ENCODE assay signal across 8 mouse cellular contexts in genomic region chr6:114914041-114914716, GRCm38 (mm10). TPM values are rescaled to one million over a fixed set of nuclear protein-coding genes. Genes with fewer than 3 reads are reported as not detected.
DNase-seq lines count a peak whose midpoint lies in the region; ATAC-seq and TF ChIP-seq lines count a peak whose summit lies in the region.

No protein-coding gene starts in this region.

- H3K4me2 ChIP-seq in lung, embryonic 14.5 days = peak overlapping the region; percentile 91
- H3K4me2 ChIP-seq in limb, embryonic 14.5 days (replicated peaks; ENCODE audit: low read depth, low read length, severe bottlenecking) = peak overlapping the region; percentile 13; the same call in 1 of the 2 replicates

- H3K27me3 ChIP-seq in lung, embryonic 14.5 days (ENCODE audit: insufficient read depth, low read length) = no peaks in the 10 kb centered on the region
- H3K27me3 ChIP-seq in limb, embryonic 14.5 days (ENCODE audit: control insufficient read depth, insufficient read depth, low read length) = no peaks in the 10 kb centered on the region

- H3K4me3 ChIP-seq in lung, embryonic 14.5 days (ENCODE audit: low read depth, low read length) = 0 out of 2 replicates have a peak overlapping the region, but pooled peaks have one; percentile 0
- H3K4me3 ChIP-seq in limb, embryonic 14.5 days (replicated peaks; ENCODE audit: low read length) = no peak overlapping the region

- 49% methylated on average over 10 of the region's 10 CpGs for WGBS in lung, embryonic 14.5 days
- WGBS in limb, embryonic 14.5 days = 35% methylated on average over 10 of the region's 10 CpGs

- DNase-seq in embryo, embryonic 11 days = peak; percentile 54
- DNase-seq in embryo, embryonic 9.5 days (ENCODE audit: extremely low spot score) = no peak
- DNase-seq in lung, embryonic 14.5 days = no peak
- no peak for DNase-seq in lung, postnatal 10 days
- no peak for DNase-seq in limb, embryonic 14.5 days (ENCODE audit: low spot score)
- peak; percentile 64 for DNase-seq in retina, postnatal 1 day
- DNase-seq in right cerebral cortex, postnatal 36 days (ENCODE audit: low spot score in 2 of 2) = no peak
- no peak for DNase-seq in left cerebral cortex, postnatal 14 days (ENCODE audit: low spot score in 2 of 2)

- H3K4me1 ChIP-seq in lung, embryonic 14.5 days (ENCODE audit: insufficient read depth) = peaks cover 47% of the 10 kb centered on the region
- H3K4me1 ChIP-seq in limb, embryonic 14.5 days (ENCODE audit: control insufficient read depth, insufficient read depth, low read length) = peaks cover 78% of the 10 kb centered on the region

- no peak for TF ChIP-seq POLR2A in limb, embryonic 14.5 days (IDR thresholded peaks at IDR 0.05; ENCODE audit: borderline replicate concordance, extremely low read depth, insufficient read depth, insufficient read length)

- no peak for TF ChIP-seq CTCF in lung, embryonic 14.5 days (IDR thresholded peaks at IDR 0.05; ENCODE audit: low read depth)

- no peak overlapping the region for H3K9ac ChIP-seq in lung, embryonic 14.5 days
- no peak overlapping the region for H3K9ac ChIP-seq in limb, embryonic 14.5 days (ENCODE audit: low read depth, low read length, severe bottlenecking)

- H3K36me3 ChIP-seq in lung, embryonic 14.5 days (ENCODE audit: insufficient read depth) = peaks cover 16% of the 10 kb centered on the region
- H3K36me3 ChIP-seq in limb, embryonic 14.5 days (ENCODE audit: control insufficient read depth, insufficient read depth, low read length) = peaks cover 4% of the 10 kb centered on the region

- H3K9me3 ChIP-seq in lung, embryonic 14.5 days (ENCODE audit: low read depth, low read length) = no peaks in the 10 kb centered on the region
- H3K9me3 ChIP-seq in limb, embryonic 14.5 days (ENCODE audit: control insufficient read depth, low read length) = no peaks in the 10 kb centered on the region

- H3K27ac ChIP-seq in lung, embryonic 14.5 days (ENCODE audit: low read depth) = peak overlapping the region; percentile 42; the same call in 1 of the 2 replicates
- H3K27ac ChIP-seq in limb, embryonic 14.5 days (replicated peaks; ENCODE audit: low read depth, low read length) = no peak overlapping the region

- ATAC-seq in lung, embryonic 14.5 days (ENCODE audit: insufficient read depth) = no peak
- no peak for ATAC-seq in limb, embryonic 14.5 days (ENCODE audit: low FRiP score, low read depth)

- intact Hi-C loops in left cerebral cortex, postnatal 14 days (cut with DNase I) = no loop called here

RNA-seq across cellular contexts. Expression of gene Vgll4, which starts 55.6 kb away (rescaled TPM):
- polyA plus RNA-seq in lung, embryonic 14.5 days (2014; fragmentation: Nextera tagmentation; extraction: Ambion mirVana) = 101 and 111 TPM in 2 replicates
- 70.1 and 91.7 TPM in 2 replicates for polyA plus RNA-seq in limb, embryonic 14.5 days (2012; rRNA removed)
- polyA plus RNA-seq in limb, embryonic 14.5 days (2014; fragmentation: Nextera tagmentation; extraction: Ambion mirVana) = 103 and 113 TPM in 2 replicates
- 10 to 100 TPM; 48.0 to 53.4 TPM for total RNA-seq in left cerebral cortex, postnatal 14 days (2021)

Comparison
In these comparisons a context has a peak if more than half of its experiments do, and no peak if none do; other contexts are left out.
1. DNase-seq: peak in embryo, embryonic 11 days (single experiment) and retina, postnatal 1 day (single experiment); none in embryo, embryonic 9.5 days (single experiment), lung, embryonic 14.5 days (single experiment), lung, postnatal 10 days (single experiment), limb, embryonic 14.5 days (single experiment), right cerebral cortex, postnatal 36 days (0 of 2) and left cerebral cortex, postnatal 14 days (0 of 2).